Mouse (Mus musculus) liver, postnatal 0 days (tissue): ENCODE results near the gene Gm9857.

ENCODE experiments used
- CTCF ChIP-seq: sonication (generic); IDR thresholded peaks from 2 replicates; pipeline ENCODE4 v1.5.1; 2016; ENCODE audit warnings: antibody characterized with exemption, low read depth
- EP300 ChIP-seq: IDR thresholded peaks from 2 replicates; pipeline ENCODE4 v1.6.1; 2016; ENCODE audit warnings: antibody characterized with exemption, low read depth, mild to moderate bottlenecking

GRCm38 (mm10) chr3:108974920-108975485 lies 34.8 kb upstream of the Gm9857 start:
- TF ChIP-seq CTCF = no peak
- no peak for TF ChIP-seq EP300
